Mouse (Mus musculus) macrophage (primary cell): ENCODE results near the gene Olfr870. TPM values are rescaled to one million over a fixed set of nuclear protein-coding genes. Genes with fewer than 3 reads are reported as not detected.
"Not testable (repeated sequence)": the region's sequence is repeated elsewhere in the genome, so short reads cannot be mapped to it uniquely, and the experiment has no call there.

ENCODE experiments used
- H3K27ac ChIP-seq: fragments of 350-480 bp; formaldehyde crosslinking; 2 replicates; pipeline ENCODE4 v1.9.0; 2021
- H3K36me3 ChIP-seq: fragments of 350-480 bp; formaldehyde crosslinking; 2 replicates; pipeline ENCODE4 v1.9.0; 2021; ENCODE audit errors: inconsistent target
- H3K4me3 ChIP-seq: fragments of 350-480 bp; formaldehyde crosslinking; 2 replicates; pipeline ENCODE4 v1.9.0; 2021; ENCODE audit errors: inconsistent target
- H3K79me2 ChIP-seq: fragments of 350-480 bp; formaldehyde crosslinking; 2 replicates; pipeline ENCODE4 v1.9.0; 2021; ENCODE audit errors: inconsistent target
- WGBS: methylation state at CpG from one replicate; pipeline ENCODE4 v1.1.7; 2026; ENCODE audit warnings: inconsistent platforms; ENCODE audit not compliant: missing documents; 5-methylcytosine and 5-hydroxymethylcytosine counted together
- polyA plus RNA-seq: library from polyadenylated mRNA; stranded (reverse); fragments of 250-400 nt; gene quantifications from 3 replicates; pipeline ENCODE4 v1.2.4, GENCODE M21; 2018; ENCODE audit warnings: inconsistent platforms
- total RNA-seq, 78 experiments: library from RNA; depleted of rRNA; stranded (reverse); fragments of 250-400 nt; gene quantifications; 1 replicate in 9 of 78; 2 replicates in 24 of 78; 3 replicates in 43 of 78; 4 replicates in 2 of 78; pipeline ENCODE4 v1.2.4; 2018; ENCODE audit warnings: inconsistent platforms in 56 of 78

Olfr870 gene
- not detected for total RNA-seq (2018; cell fraction: chromatin; rRNA removed)
- total RNA-seq (2018; cell fraction: cytosol; rRNA removed), result not detected
- total RNA-seq (2018; cell fraction: nucleus; rRNA removed), result not detected
- polyA plus RNA-seq, result not detected in 3 replicates

DNA sequence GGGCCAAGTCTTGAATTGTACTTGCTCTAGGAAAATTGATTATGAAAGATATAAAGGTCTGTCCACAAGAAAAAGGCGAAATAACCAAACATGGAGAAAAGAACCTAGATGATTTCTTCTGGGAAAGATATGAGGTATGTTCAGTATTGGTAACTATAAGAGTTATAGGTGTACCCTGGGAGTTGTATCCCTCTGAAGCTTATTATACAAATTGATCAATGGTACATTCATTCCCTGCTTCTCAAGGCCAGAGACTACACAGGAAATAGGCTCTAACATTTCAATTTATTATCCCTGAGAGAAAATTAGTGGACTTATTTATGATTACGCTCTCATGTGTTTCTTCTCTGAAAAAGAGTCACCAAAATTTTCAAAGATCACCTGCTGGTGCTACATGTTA is at the start of gene Olfr870:
Gene Olfr870, minus strand, starts transcription at position 101 of the 400 bp plus-strand sequence.
- Histone ChIP-seq H3K27ac (no peak within 1 kb of the TSS), H3K79me2 (no peaks in the 10 kb centered on the region), H3K36me3 (no peaks in the 10 kb centered on the region), H3K4me3 (no peak within 1 kb of the TSS)
- WGBS, result 91% methylated on average over 2 of the region's 2 CpGs

DNA sequence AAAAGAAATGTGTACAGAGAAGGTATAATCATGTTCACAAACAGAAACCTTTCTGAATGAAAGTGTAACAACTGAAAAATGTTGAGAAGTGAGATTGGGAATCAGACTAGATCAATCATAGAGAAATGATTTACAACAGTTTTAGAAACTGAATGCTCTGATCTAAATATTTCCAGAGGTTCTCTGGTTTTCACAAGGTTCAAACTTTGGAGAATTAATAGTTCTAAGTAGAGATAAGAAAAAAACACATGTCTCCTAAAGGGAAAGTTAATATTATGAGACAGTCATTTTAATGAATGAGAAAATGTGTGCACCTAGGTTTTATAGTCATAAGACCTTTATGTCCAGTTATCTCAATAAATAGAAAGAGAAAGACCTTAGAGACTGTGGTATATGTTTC is 38.0 kb upstream of the Olfr870 start, which contains the start of gene Olfr871:
Gene Olfr871, plus strand, starts transcription at position 301 of the 400 bp plus-strand sequence.
- no peaks in the 10 kb centered on the region for H3K79me2 ChIP-seq

DNA sequence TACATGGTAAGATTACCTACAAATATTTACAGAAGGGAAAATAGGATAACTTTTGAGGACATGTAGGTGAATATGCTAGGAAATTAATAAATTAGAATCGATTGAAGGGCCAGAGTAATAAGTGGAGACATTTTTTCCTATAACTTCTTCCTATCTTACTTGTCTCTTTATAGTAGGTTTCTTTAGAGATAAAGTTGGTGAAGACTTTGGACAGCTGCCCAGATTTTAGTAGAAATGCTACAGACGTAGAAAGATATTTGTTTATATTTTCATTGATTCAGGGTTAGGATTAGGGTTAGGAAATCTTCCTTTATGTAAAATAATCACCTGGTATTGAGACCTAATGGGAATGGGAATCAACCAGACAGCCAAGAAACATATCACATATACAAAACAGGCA is 37.6 kb upstream of the Olfr870 start:
- WGBS, result 64% methylated on average over 2 of the region's 2 CpGs
- H3K4me3 ChIP-seq, result no peak overlapping the region
- no peak overlapping the region for H3K27ac ChIP-seq
- no peaks in the 10 kb centered on the region for H3K36me3 ChIP-seq
- H3K79me2 ChIP-seq, result no peaks in the 10 kb centered on the region

More for the DNA sequence above, 38.0 kb upstream of the Olfr870 start, which contains the start of gene Olfr871:
- no peak within 1 kb of the TSS for H3K27ac ChIP-seq
- no peaks in the 10 kb centered on the region for H3K36me3 ChIP-seq
- H3K4me3 ChIP-seq, result no peak within 1 kb of the TSS

DNA sequence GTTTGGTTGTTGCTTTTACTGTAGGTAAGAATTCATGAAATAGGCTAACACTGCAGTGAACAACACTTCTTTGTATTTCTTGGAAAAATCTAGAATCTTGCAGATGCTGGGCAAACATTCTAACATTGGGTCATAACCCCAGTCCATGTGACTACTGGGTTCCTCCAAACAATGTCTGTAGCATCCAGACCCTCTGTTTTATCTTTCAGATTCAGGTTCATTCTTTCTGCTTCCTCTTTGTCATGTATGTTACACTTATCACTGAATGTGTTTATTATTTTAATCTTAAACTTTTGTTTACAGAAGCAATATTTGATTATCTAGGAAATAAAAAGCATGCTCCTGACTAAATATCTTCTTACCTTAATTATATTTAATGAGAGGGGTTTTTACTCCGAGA is 37.0 kb upstream of the Olfr870 start:
- H3K36me3 ChIP-seq, result no peaks in the 10 kb centered on the region
- H3K27ac ChIP-seq, result no peak overlapping the region
- WGBS, result 33% methylated on average over 1 of the region's 1 CpGs
- no peak overlapping the region for H3K4me3 ChIP-seq
- no peaks in the 10 kb centered on the region for H3K79me2 ChIP-seq

DNA sequence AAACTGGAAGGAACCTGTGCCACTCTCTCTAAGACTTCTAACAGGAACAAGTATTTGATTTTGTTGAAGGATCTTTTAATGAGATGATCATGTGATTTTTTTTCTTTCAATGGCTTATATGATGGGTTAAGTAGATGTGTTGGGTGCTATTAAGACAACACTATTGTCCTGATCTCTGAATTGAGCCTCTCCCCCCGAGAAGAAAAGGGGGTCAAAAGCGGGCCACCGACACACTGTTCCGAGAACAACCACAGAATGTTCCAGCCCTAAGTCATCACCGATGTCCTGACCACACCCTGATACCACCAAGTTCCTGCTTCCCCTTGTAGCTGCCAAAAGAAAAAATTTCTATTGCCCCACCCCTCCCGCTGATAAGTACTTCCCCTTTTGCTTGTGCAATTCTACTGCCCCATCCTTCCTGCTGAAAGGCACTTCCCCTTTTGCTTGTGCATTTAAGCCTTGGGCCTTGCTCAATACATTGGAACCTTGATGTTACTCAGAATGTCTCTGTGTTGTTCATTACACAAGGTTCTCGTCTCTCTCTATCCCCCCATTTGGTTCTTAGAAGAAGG is 29.6 kb upstream of the Olfr870 start:
- H3K4me3 ChIP-seq, H3K36me3 ChIP-seq, H3K27ac ChIP-seq, H3K79me2 ChIP-seq: not testable (repeated sequence)
- WGBS, result 63% methylated on average over 7 of the region's 7 CpGs

DNA sequence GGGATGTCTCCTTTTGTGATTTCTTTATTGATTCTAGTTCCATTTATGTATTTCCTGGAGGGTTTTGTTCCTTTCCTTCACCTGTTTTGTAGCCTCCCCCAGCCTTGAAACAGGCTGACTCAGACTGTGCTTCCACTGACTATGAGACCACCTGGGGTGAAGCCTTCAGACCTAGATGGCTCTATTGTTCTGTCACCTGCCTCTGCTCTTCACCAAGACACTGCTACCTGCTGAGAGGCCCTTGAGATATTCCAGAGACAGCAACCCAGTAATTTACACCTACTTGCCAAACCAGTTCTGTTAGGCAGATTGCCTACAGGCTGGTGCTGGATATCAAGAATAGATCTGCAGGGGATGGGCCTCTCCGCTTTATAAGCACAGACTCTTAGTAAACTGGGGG is 28.3 kb upstream of the Olfr870 start:
- H3K27ac ChIP-seq, result no peak overlapping the region
- H3K36me3 ChIP-seq, result no peaks in the 10 kb centered on the region
- no peak overlapping the region for H3K4me3 ChIP-seq
- 78% methylated on average over 1 of the region's 1 CpGs for WGBS
- H3K79me2 ChIP-seq, result no peaks in the 10 kb centered on the region

DNA sequence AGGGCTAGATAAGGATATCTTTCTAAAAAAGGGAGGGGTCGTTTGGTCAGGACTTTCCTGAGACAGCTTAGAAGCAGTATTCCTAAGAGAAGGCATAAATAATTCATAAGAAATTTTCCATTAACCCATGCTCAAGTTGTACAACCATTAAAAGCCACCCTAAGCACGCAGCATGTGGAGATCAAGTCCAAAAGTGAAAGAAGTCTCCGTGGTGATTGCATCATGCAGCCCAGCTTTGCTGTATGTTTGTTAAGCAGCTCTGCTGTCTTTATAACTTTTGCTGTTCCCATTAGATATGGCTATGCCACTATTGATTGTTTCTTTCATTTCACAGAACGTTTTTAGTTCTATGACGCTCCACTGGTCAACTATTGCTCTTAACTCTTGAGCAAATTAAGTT is 5.6 kb upstream of the Olfr870 start:
- Histone ChIP-seq H3K79me2 (no peaks in the 10 kb centered on the region), H3K36me3 (no peaks in the 10 kb centered on the region), H3K4me3 (no peak overlapping the region), H3K27ac (no peak overlapping the region)
- WGBS, result 68% methylated on average over 5 of the region's 5 CpGs

DNA sequence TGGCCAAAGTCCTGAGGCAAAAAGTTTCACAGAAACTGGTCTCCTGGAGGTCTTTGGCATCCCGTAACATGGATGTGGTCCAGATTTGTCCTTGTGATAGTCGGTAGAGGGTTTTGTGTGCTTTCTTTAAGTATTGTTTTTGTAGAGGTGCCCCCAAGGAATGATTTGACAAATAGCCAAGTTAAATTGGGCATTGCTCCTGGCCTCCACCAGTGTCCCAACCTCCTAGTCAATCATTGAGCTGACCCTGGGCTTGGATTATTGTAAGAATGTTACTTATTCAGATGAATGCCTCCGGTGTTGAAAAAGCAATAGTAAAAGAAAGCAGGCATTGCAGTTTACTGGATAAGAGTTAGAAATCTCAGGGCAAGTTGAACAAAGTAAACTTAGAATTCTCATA is 24.2 kb downstream of the Olfr870 start:
- Histone ChIP-seq H3K79me2 (no peaks in the 10 kb centered on the region), H3K27ac (no peak overlapping the region), H3K36me3 (no peaks in the 10 kb centered on the region), H3K4me3 (no peak overlapping the region)
- WGBS, result 83% methylated on average over 3 of the region's 3 CpGs

DNA sequence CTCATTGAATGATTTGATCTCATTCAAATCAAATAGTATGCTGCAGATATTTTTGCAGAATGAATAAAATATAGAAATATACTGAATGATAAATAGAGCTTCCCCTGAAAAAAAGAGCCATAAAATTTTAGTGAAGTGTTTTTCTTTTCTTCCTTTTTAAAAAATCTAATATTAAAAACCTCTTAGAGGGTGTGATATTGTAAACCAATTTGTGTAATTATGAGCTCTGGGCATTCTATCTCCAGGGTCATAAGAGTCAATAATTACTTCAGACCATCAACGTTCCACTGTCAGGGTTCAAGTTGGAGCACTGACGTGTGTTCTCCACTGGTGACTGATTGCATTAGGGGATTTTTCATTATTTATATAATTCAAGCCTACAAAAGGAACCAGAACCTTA is 45.1 kb downstream of the Olfr870 start, which contains the start of gene Olfr869:
Gene Olfr869, plus strand, starts transcription at position 301 of the 400 bp plus-strand sequence.
- H3K36me3 ChIP-seq, result no peaks in the 10 kb centered on the region
- no peaks in the 10 kb centered on the region for H3K79me2 ChIP-seq
- H3K27ac ChIP-seq, result no peak within 1 kb of the TSS
- H3K4me3 ChIP-seq, result no peak within 1 kb of the TSS
- 85% methylated on average over 2 of the region's 2 CpGs for WGBS

Other genes starting within 250 kb of the Olfr870 start
- gene Olfr866, start 146.0 kb downstream of the Olfr870 start, polyA plus RNA-seq, result not detected in 3 replicates
- not detected in 3 replicates for gene Olfr867, start 116.5 kb downstream of the Olfr870 start, polyA plus RNA-seq
- not detected in 3 replicates for gene Olfr868, start 75.4 kb downstream of the Olfr870 start, polyA plus RNA-seq
- gene Olfr869, start 45.0 kb downstream of the Olfr870 start, polyA plus RNA-seq, result not detected in 3 replicates
- gene Olfr871, start 38.1 kb upstream of the Olfr870 start, polyA plus RNA-seq, result not detected in 3 replicates
- gene Olfr872, start 63.1 kb upstream of the Olfr870 start, polyA plus RNA-seq, result not detected in 3 replicates
- gene Olfr39, start 108.3 kb upstream of the Olfr870 start, polyA plus RNA-seq, result not detected in 3 replicates
- not detected in 3 replicates for gene Olfr873, start 124.5 kb upstream of the Olfr870 start, polyA plus RNA-seq
- gene Olfr18, start 162.0 kb upstream of the Olfr870 start, polyA plus RNA-seq, result not detected in 3 replicates
- 3.2 to 8.7 TPM (median 8.1 TPM) in 3 replicates for gene Zfp560, start 211.1 kb upstream of the Olfr870 start, polyA plus RNA-seq